Mouse (Mus musculus) olfactory bulb, adult 2 months (tissue): ENCODE measurements around the gene Stum.

Experiments
- CTCF ChIP-seq: fragments of 200-500 bp; IDR thresholded peaks from 2 replicates; pipeline ENCODE4 v1.5.1; 2012; ENCODE audit warnings: low read depth, mild to moderate bottlenecking, low read length, moderate library complexity; ENCODE audit not compliant: insufficient read depth
- POLR2A ChIP-seq: fragments of 200-500 bp; IDR thresholded peaks from 2 replicates; pipeline ENCODE4 v1.6.1; 2012; ENCODE audit warnings: mild to moderate bottlenecking, low read depth, low read length, moderate library complexity; ENCODE audit not compliant: insufficient read depth

DNA sequence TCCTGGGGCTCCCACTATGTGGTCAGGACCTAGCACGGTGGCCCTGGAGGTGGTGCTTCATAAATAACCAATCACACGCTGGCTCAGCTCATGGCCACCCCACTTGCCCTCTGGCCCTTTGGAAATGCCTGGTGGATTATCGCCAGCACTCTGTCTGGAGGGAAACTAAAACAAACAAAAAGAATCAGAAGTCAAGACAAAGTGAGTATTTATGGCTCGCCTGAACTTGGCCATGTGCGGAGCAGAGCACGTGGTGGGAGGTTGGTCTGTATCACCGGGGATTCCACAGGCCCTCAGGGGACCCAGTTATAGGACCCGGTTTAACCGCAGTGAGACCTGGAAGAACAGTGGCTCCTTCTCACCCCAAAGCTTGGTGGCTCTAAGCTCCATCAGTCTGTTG lies 74.5 kb downstream of the Stum start:
- TF ChIP-seq CTCF (no peak), POLR2A (no peak)
